Mouse (Mus musculus): ENCODE data around the gene Hoxc13.

The Hoxc13 gene

DNA sequence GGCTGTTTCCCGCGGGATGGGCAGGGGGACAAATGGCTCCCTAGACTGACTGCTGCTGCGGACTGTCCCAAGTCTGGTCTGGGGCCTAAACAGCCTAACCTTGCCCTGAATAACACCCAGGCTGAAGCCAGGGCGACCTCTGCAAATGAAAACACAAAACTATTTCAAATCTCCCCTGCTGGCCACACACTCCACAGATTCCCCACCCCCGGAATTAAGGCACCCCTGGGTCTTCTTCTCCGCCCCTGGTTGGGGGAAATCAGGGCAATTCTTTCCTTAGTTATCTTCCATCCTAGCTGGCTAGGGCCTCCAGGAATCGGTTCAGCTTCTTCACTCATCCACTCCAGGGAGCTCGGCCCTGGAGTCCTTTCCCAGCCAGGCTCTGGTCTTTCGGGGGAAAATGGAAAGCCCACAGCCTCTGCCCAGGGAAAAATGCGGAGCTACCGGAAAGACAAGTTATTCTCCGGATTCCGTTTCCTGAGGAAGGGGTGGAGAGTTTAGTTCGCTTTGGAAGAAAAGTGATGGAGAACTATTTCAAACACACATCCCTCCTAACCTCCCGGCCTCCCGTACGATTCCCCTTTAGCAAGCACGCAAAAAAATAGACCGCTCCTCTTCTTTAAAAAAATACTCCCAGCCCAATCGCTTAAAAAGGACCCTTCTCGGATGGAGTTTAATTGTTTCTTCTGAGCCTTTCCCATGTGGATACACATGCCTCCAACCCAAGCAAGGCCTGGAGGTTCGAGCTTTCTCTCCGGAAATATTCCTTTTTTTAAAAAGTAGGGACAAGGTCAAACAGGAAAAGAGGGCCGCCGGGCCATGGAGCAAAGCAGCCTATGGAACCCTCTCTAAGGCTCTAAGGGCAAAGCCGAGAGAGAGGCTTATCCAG lies 44.3 kb downstream of the Hoxc13 start:
- DNase-seq (ENCODE audit: low spot score in 2 of 2): no peak

DNA sequence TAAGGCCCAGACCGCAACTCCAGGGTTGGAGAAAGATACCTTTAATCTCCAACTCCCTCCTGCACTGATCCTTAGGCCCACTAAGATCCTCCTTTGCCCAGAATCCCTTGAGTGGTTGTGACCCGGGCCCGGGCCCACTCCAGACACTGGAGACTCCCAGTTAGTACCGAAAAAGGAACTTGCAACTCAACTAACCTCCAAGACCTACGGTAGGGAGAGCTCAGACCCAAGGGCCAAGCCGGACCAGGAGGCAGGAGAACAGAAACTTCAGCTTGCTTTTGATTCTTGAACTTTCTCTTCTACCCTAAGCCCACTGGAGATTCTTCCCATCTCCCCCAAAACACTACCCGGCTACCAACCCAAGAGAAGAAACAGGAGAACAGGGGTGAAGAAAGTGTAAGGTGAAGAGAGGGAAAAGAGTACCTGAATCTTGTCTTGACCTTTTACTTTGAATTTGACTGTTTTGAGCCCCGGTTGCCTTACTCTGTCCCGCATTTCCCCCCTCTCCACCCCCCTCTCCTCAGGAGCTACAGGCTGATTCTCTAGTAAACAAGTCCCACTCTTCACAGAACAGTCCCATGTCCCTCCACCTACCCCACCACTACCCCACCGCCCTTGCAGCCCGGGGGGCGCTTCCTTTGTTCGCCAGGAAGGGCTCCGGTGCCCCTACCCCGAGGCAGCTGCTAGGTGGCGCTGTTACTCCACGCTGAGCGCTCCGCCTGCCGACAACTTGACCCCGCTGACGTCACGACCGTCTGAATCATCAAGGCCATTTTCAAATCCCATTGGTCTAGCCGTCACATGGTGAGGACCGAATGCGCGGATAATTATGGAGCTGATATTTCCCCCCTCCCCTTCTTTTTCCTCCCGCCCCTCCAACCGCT lies 45.2 kb downstream of the Hoxc13 start:
- no peak for DNase-seq (ENCODE audit: low spot score in 2 of 2)

DNA sequence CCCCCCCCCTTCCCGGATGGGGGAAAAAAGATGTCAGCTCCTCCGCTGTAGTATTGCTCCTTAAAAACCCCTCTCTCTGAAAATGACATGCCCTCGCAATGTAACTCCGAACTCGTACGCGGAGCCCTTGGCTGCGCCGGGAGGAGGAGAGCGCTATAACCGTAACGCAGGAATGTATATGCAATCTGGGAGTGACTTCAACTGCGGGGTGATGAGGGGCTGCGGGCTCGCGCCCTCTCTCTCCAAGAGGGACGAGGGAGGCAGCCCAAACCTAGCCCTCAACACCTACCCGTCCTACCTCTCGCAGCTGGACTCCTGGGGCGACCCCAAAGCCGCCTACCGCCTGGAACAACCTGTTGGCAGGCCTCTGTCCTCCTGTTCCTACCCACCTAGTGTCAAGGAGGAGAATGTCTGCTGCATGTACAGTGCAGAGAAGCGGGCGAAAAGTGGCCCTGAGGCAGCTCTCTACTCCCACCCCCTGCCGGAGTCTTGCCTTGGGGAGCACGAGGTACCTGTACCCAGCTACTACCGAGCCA lies 45.9 kb downstream of the Hoxc13 start, which contains the start of gene Hoxc10:
Gene Hoxc10 (plus strand): TSS at position 21 of the 536 bp plus-strand sequence.
- no peak for DNase-seq (ENCODE audit: low spot score in 2 of 2)

DNA sequence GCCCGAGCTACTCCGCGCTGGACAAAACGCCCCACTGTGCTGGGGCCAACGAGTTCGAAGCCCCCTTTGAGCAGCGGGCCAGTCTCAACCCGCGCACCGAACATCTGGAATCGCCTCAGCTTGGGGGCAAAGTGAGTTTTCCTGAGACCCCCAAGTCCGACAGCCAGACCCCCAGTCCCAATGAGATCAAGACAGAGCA lies 46.3 kb downstream of the Hoxc13 start, which contains the start of gene Hoxc5:
Gene Hoxc5 (plus strand): TSS at position 132 of the 199 bp plus-strand sequence.
- DNase-seq (ENCODE audit: low spot score in 2 of 2): no peak

DNA sequence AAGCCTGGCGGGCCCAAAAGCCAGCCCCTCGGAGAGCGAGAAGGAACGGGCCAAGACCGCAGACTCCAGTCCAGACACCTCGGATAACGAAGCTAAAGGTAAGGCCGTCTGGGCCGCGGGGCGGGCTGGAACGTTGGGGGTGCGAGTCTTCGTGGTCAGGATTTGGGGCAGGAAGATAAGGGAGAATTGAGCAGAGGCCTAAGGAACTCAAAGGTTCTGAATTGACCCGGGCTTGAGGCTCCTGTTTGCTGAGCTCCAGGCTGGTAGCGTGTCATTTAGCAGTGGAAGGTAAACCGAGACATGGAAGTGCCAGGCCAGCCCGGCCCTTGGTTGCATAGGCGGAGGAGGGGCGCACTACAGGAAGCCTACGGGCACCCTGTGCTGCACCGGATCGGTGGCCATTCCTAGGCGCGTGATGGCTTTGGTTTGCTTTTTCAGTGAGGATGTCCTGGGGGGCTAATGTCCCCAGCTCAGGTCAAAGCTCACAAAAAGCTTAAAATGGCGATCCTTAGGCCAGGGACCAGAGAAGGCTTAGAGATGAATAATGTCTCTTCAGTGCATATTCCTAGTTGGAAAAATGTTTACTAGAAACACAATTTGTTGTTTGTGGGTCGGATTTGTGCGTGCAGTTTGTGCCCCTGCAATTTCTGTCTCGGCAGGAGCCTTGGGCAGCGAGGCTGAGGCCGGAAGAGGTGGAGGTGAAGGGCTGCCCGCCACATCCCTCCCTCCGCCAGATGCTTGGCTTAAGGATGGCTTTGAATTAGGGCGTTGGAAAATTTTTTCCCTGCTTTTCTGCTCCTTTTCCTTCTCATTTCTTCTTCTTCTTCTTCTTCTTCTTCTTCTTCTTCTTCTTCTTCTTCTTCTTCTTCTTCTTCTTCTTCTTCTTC lies 46.9 kb downstream of the Hoxc13 start:
- DNase-seq (ENCODE audit: low spot score in 2 of 2): no peak

DNA sequence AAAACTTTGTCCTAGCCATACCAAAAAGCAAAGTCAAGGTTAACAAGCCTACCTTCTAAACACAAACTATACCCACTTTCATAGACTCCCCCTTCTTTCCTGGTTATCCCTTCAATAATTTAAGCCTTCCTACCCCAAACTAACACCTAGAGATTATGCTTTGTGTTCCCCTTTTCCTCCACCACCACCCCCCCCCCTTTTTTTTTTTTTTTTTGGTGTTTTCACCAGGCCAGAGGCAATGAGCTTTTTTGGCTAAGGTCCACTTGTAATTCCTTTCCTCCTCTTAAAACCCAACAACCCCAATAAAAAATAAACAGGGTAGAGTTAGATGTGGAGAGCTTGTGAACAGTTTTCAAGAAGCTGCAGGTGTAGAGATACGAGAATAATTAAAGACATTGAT lies 48.4 kb downstream of the Hoxc13 start:
- no peak for DNase-seq (ENCODE audit: low spot score in 2 of 2)

DNA sequence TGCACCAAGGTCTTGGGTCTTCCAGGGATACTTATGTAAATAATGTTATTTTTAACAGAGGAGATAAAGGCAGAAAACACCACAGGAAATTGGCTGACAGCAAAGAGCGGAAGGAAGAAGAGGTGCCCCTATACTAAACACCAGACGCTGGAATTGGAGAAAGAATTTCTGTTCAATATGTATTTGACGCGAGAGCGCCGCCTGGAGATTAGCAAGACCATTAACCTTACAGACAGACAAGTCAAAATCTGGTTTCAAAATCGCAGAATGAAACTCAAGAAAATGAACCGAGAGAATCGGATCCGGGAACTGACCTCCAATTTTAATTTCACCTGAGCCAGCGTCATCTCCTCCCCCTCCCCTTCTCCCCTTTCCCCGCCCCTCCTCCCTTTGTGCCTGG lies 49.8 kb downstream of the Hoxc13 start:
- no peak for DNase-seq (ENCODE audit: low spot score in 2 of 2)

DNA sequence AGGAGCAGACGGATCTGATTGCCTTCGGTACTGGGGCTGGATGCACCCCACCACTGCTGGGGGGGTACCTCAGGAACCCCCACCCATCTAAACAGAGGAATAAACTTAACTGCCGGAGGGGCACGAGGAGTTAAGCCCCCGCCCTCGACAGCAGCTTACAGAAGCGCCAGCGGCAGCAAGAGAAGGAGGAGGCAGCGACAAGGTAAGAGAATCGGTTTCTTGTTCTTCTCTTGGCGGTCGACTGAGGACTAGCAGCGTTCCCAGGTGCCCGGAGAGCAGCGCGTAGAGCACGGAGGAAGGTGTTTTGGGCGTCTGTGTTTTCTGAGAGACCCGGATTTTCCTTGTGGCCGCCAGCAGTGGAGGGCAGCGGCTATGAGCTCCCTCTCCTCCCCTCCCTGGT lies 51.4 kb downstream of the Hoxc13 start:
- no peak for DNase-seq (ENCODE audit: low spot score in 2 of 2)

DNA sequence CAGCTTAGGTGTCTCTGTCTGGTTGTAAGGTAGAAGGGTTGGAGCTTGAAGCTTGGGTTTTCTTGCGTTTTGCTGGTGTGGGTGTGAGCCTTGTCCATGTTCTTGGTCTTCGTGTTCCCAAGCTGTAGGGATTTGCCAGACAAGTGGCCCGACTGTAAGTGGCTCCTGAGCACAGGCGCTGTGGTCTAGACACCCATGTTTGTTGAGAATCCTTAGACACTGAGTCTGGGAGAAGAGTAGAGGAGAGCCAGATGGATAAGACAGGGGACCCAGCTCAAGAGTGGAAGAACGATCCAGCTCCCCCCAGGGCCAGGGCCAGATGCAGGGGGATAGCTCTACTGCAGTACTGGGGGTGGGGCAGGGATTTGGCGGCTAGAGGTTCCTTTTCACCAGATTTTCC lies 51.9 kb downstream of the Hoxc13 start:
- DNase-seq (ENCODE audit: low spot score in 2 of 2): no peak

DNA sequence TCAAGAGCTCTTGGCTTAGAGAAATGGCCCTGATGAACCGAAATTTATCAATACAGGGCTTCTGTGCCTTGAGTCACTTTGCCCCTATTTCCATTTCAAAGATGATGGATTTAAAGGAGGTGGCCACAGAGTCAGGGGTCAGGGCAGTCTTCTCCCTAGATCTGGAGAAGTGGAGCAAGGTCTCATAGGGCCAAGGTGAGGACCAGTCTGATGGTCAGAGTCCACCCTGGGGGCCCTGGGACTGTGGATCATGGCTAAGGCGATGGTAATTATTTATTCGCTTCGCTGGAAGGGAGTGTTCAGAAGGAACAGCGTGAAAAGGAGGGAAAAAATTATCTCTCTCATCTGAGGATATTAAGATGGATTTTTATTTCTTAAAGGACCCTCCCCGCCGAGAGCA lies 54.1 kb downstream of the Hoxc13 start:
- DNase-seq (ENCODE audit: low spot score in 2 of 2): no peak

DNA sequence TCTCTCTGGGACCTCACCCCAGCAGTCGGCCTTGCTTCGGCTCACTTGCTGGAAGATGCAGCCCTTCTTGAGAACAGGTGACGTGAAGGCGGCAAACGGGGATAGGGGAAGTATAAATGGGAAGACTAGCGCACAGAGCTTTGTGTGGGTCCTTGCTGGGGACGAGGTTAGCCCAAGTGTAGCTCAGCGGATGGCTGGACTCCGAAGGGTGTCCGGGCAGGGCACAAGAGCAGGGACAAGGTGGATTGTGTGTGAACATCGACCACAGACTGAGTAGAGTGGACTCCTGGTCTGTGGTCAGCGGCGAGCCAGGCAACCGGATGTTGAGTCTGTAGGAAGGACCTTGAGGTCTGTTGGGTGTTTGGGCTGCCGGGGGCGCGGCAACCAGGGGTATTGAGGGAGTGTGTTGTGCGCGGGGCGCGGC lies 54.8 kb downstream of the Hoxc13 start:
- DNase-seq (ENCODE audit: low spot score in 2 of 2): no peak

DNA sequence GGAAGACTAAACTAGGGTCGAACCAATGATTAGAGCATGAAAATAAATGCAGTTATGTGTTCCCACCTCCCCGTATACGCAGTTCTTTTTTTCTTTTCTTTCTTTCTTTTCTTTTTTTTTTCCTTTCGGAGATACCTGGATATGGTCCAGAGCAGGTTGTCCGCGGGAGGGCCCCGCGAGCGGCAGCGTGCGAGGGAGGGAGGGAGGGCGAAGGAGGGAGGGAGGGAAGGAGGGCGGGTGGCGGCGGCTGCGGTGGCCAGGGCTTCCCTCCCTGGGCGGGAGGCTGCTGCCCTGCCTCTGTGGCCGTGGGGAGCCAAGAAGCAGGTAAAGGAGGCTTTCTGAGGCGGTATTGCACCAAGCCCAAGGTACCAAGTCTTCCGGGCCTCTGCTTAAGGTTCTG lies 55.3 kb downstream of the Hoxc13 start, which contains the start of gene Hoxc9:
Gene Hoxc9 (plus strand): TSS at position 269 of the 400 bp plus-strand sequence.
- DNase-seq (ENCODE audit: low spot score in 2 of 2): no peak

DNA sequence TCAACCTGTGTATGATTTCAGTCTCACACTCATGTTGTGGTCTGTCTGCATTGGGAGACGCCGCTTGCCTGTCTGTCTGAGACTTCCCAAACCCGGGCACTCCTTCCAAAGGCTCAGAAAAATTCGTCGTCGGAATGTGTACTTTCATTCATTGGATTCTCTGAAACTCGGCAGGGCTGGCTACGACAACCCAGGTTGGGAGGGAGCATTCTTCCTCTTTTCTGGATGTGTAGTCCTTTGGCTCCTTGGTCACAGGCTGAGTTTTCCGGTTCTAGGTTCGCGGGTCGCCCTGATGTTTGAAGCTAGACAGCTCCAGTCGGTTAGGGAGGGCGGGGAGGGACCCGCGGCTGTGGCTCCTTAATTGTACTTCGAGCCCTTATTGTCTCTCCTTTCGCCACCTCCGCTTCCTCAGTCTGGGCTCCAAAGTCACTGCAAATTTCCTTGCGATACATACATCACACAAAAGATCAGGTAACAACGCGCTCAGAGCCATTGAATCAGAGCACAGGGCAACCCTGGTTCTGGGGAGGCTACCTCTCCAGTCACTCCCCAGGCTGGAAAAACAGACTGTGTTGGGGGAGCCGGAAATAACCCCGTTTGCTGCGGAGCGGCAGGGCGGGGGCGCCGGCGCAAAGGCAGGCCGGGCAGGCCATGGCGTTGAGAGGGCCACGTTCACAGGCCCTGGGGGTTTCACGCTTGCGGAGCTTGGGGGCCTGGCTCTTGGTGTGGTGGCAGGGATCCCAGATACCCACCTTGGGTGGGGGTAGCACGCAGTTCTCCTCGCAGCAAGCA lies 55.9 kb downstream of the Hoxc13 start:
- no peak for DNase-seq (ENCODE audit: low spot score in 2 of 2)

DNA sequence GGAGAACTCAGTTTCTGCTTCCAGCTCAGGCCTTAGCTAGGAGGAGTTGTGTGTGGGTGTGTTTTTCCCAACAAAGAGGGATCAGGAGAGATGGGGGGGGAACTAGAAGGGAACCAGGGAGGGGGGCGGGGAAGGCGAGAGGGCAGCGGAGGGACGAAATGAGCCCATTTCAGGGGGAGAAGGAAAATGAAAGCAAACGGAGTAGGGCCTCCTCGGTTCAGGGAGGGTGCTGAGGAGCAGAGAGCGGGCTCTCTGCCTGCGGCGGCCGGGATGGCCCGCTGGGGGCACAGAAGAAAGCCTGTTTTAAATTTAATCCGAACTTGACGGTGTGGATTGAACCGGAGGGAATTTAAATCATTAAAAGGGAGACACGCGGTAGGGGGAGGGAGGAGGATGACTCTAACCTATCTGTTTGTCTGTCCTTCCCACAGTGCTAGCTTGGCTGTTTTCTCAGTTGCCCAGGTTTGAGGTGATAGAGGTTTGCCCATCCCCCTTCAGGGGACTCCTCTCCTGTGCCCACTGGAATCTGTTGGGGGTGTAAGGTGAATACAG lies 56.6 kb downstream of the Hoxc13 start:
- no peak for DNase-seq (ENCODE audit: low spot score in 2 of 2)

Data from frontal cortex, postnatal 14 days (tissue).